Mouse (Mus musculus): ENCODE measurements around the gene Rab17.

The Rab17 gene

DNA sequence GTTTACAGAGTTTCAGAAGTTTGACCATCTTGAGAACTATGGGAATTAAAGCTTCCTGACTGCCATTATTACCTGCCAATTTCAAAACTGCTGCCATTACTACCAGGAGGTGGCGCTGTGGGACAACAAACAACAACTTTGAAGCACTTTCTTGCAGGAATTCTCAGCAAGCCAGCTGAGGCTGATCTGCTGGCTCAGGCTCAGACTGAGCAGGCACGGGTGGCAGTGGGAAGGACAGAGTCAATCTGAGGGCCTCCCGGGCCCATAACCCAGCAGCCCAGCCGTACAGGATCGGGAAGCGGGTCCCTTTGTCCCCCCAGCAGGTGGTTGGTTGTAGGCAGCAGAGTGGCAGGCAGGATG, 40.9 kb downstream of the Rab17 start:
- peak; percentile 76 for DNase-seq (ENCODE audit: inconsistent ontology term)

DNA sequence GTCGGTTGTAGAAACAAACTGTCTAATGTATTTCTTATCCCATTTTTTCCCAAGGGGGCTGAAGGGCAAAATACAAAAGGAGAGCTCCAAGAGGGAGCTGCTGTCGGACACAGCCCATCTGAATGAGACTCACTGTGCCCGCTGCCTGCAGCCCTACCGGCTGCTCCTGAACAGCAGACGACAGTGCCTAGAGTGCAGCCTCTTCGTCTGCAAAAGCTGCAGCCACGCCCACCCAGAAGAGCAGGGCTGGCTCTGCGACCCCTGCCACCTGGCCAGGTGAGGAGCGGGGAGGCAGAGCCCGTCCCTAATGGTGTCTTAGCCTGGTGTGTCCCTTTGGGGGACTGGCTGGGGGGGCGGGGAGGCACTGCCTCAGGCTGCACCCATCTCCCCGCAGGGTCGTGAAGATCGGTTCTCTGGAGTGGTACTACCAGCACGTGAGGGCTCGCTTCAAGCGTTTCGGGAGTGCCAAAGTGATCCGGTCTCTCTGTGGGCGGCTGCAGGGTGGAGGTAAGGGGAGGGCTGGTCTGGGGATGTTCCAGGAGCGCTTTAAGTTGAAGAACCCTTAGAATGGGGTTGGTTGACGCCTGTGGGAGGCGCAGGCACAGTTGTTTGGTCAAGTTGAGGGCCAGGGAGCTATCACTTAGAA, 41.4 kb downstream of the Rab17 start:
- DNase-seq (ENCODE audit: inconsistent ontology term) = no peak

DNA sequence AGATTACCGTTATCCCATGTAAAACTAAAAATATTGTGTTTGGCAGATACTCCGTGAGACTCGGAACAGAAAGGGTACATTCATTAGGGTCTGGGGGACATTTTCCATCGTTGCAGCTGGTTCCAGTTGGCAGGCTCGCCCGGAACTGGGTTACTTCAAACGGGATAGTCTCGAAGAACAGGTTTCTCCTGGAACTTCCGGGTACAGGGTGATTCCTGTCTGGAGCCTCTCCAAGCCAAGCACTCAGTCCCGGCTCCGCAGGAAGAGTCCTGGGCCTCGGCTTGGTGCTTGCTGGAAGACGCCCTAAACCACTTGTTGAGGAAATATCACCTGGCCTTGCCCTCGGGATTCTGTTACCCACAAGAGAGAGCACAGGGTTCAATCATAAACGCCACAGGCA, 42.2 kb downstream of the Rab17 start:
- DNase-seq (ENCODE audit: inconsistent ontology term) = no peak

DNA sequence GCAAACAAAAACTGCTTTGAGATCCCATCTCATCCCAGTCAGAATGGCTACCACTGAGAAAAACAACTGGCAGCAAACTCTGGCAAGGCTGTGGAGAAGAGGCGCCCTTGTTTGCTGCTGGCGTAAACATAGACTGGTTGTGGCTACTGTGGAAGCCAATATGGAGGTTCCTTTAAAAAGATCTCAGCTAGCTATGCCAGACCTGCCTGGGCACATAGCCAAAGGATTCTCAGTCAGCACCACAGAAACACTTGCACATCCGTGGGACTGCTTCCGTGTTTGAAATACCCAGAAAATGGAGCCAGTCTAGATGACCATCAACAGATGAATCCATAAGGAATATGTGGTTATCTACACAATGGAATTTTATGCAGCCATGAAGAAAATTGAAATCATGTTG, 43.4 kb downstream of the Rab17 start:
- DNase-seq (ENCODE audit: inconsistent ontology term) = no peak

- DNase-seq (ENCODE audit: inconsistent ontology term) = no peak
Observed at GRCm38 (mm10) chr1:90921687-90922086, 47.8 kb downstream of the Rab17 start.

DNA sequence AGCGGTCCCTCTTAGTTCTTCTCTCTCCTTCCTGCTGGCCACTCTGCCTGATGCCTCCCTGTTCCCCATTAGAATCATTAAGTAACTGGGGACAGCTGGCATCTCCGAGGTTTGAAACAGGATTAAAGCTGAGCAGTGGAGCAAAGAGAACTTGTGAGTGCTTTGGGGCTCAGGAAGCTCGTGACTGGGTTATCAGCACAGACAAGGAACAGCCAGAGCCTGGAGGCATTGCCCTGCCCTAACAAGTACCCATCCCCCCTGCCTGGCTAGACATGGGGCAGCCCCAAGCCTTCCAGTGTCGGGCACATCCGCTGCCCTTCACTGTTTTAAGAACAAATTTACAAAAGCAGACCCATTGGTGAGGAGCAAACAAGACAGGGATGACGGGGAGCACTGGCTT, 52.0 kb downstream of the Rab17 start:
- DNase-seq (ENCODE audit: inconsistent ontology term) = no peak

- peak; percentile 56 for DNase-seq (ENCODE audit: inconsistent ontology term)
Observed at GRCm38 (mm10) chr1:90914948-90915569, 54.4 kb downstream of the Rab17 start, which contains the start of gene Mlph. Gene Mlph, plus strand, starts transcription at chr1:90915085.

GRCm38 (mm10) chr1:90913231-90913630, 56.2 kb downstream of the Rab17 start:
- no peak for DNase-seq (ENCODE audit: inconsistent ontology term)

- peak; percentile 86 for DNase-seq (ENCODE audit: inconsistent ontology term)
Observed at GRCm38 (mm10) chr1:90909631-90910152, 59.8 kb downstream of the Rab17 start.

DNA sequence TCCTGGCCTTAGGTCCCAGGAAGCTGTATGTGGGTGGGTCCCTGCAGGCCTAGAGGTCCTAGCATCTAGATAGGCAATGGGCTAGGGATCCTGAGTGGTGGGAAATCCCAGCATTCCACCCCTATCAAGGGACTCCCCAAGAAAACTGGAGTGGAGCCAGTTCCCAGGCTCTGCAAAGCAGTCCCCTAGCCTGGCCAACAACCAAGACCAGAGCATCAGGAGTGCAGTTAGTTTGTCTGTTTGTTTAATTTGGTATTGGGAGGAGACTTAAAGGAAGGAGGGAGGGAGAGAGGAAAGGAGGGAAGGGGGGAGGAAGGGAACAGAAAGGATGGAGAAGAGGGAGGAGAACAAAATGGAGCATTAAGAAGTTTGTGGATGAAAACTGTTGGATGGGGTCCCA, 60.3 kb downstream of the Rab17 start:
- DNase-seq (ENCODE audit: inconsistent ontology term) = peak; percentile 43
